Mouse (Mus musculus): ENCODE data around the gene Glis2. TPM values are rescaled to one million over a fixed set of nuclear protein-coding genes. Genes with fewer than 3 reads are reported as not detected.
"Not testable (repeated sequence)": the region's sequence is repeated elsewhere in the genome, so short reads cannot be mapped to it uniquely, and the experiment has no call there.

Gene Glis2
- polyA plus RNA-seq, 1 experiment from 2014 or later: 17.7 TPM

DNA sequence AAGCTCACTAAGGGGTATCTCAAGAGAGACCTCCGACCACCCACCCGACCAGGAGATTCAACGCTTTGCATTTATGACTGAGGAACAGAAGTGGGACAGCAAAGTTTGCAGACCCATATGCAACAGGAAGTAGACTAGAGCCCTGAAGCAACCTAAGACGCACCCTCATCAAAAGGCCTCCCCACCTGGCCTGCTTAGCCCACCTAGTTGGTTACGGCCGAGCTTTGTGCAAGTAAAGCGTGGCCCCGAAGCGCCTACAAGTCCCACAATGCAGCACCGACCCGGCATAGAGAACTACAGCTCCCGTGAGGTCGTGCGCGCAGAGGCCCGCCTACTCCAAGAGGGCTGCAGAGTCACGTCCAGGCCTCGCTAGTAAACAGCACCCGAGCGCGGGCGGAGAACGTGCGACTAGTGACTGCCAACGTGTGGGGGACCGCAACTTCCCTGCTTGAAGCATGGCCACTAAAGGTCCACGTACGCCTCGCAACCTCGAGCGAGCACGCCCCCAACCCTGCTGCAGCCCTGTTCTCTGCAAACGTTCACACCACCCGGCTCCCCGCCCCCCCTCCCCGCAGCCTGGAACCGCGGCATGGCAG lies 36.0 kb upstream of the Glis2 start:
- peak overlapping the region; percentile 91 for H3K27ac ChIP-seq
- H3K4me1 ChIP-seq (replicated peaks): peaks cover 28% of the 10 kb centered on the region
- peak overlapping the region; percentile 75 for H3K9ac ChIP-seq
- H3K27me3 ChIP-seq: no peaks in the 10 kb centered on the region
- peak; percentile 84 for ATAC-seq (replicated peaks; ENCODE audit: insufficient number of reproducible peaks, insufficient read depth, low FRiP score, low read depth)
- under 1% methylated on average over 38 of the region's 38 CpGs for WGBS
- H3K9me3 ChIP-seq (replicated peaks): no peaks in the 10 kb centered on the region
- H3K4me2 ChIP-seq: peak overlapping the region; percentile 96
- no peaks in the 10 kb centered on the region for H3K36me3 ChIP-seq
- peak overlapping the region; percentile 84 for H3K4me3 ChIP-seq

DNA sequence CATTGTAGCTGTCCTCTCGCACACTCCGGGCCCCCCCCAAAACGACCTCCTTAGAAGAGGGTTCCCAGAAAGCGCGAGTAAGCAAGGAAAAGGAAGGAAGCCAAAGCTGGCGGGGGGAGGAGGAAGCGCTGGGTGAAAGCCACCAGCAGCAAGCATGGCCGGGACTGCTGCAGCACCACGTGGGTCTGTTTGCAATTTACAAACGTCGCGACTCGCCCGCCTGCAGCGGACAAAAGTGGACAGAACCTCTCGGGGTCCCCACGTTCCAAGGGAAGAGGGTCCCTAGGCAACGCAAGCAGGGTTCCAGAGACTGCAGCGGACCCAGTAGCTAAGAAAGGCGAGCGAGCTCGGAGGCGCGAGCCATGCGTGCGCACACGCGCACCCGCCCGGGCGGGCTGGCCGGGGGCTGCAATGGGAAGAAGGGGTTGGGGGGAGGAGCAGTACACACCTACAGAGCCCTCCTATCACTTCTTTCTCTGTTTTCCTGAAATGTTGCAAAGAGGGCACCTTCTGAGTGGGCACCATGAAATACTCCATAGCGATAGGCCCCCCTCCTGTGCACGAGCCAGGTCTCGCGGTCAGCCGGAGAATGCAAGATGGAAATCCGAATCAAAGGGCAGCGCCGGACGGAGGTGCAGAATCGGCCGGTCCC lies 35.4 kb upstream of the Glis2 start:
- peak overlapping the region; percentile 84 for H3K4me3 ChIP-seq
- no peaks in the 10 kb centered on the region for H3K27me3 ChIP-seq
- no peaks in the 10 kb centered on the region for H3K9me3 ChIP-seq (replicated peaks)
- H3K4me2 ChIP-seq: peak overlapping the region; percentile 96
- H3K27ac ChIP-seq: peak overlapping the region; percentile 91
- H3K4me1 ChIP-seq (replicated peaks): peaks cover 23% of the 10 kb centered on the region
- peak; percentile 25 for ATAC-seq (replicated peaks; ENCODE audit: insufficient number of reproducible peaks, insufficient read depth, low FRiP score, low read depth)
- H3K36me3 ChIP-seq: no peaks in the 10 kb centered on the region
- H3K9ac ChIP-seq: peak overlapping the region; percentile 75
- WGBS: 0% methylated on average over 43 of the region's 43 CpGs

DNA sequence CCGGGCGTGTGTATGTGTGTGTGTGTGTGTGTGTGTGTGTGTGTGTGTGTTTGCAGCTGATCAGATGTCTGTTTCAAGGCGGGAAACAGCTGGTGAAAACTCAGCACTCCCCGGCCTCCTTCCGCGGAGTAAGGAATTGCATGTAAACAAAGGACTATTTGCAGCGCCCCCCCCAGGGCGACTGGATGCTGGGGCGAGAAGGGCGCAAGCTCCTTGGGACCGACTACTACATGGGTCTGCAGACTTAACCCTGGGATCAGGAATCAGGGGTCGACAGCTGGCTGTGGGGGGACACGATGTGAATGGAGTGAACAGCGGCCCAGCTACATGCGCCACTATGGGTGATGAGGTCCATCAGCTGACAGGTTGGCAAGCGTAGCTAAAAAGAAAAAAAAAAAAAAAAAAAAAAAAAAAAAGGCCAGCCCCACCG lies 34.8 kb upstream of the Glis2 start, which contains the start of gene Tfap4:
Gene Tfap4 (minus strand): TSS at position 140 of the 430 bp plus-strand sequence.
- peak within 1 kb of the TSS; percentile 75 for H3K9ac ChIP-seq
- peak within 1 kb of the TSS; percentile 84 for H3K4me3 ChIP-seq
- peaks cover 23% of the 10 kb centered on the region for H3K4me1 ChIP-seq (replicated peaks)
- no peaks in the 10 kb centered on the region for H3K9me3 ChIP-seq (replicated peaks)
- no peaks in the 10 kb centered on the region for H3K36me3 ChIP-seq
- 0% methylated on average over 15 of the region's 17 CpGs for WGBS
- H3K27me3 ChIP-seq: no peaks in the 10 kb centered on the region
- H3K4me2 ChIP-seq: peak within 1 kb of the TSS; percentile 96
- H3K27ac ChIP-seq: peak within 1 kb of the TSS; percentile 91
- ATAC-seq (replicated peaks; ENCODE audit: insufficient number of reproducible peaks, insufficient read depth, low FRiP score, low read depth): peak; percentile 5

DNA sequence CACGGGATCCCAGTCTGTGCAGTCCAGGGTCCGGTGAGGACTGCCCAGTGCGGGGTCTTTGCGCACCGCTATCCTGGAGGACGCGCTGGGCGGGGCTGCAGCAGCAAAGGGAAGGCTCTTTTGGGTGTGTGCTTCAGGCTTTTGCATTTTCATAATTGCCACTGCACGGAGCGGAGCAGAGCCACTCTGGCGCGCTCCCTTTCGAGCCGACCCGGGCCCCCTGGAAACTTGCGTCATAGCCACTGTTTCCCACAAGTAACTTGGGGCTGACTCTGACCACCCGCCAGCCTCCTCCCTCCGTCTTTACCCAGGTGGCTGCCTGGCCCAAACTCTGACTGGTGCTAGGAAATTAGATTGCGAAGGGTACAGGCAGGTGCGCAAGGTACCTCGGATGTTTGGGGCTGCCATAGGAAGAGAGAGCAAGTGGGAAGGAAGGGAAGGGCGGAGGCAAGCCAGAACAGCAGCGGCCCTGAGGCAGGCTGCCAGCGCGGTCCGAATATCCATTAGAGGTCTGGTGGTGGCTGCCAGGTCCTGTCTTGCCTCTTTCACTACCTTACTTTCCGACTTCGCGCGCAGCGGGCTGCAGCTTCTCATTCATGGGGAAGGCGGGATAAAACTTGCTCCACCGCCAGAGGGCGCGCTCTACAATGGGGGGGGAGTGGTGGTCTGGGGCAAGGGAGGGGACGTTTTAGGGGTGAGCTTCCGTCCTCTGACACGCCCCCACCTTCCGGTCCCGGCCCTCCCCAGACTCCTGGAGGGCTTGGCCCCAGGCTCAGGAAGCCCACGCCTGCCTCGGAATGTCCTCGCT lies 34.2 kb upstream of the Glis2 start:
- Histone ChIP-seq H3K4me2 (peak overlapping the region; percentile 96), H3K9ac (peak overlapping the region; percentile 75), H3K4me1 (replicated peaks) (peaks cover 23% of the 10 kb centered on the region), H3K36me3 (no peaks in the 10 kb centered on the region), H3K4me3 (peak overlapping the region; percentile 84), H3K27me3 (no peaks in the 10 kb centered on the region), H3K9me3 (replicated peaks) (no peaks in the 10 kb centered on the region), H3K27ac (peak overlapping the region; percentile 91)
- peak; percentile 41 for ATAC-seq (replicated peaks; ENCODE audit: insufficient number of reproducible peaks, insufficient read depth, low FRiP score, low read depth)
- 1% methylated on average over 42 of the region's 43 CpGs for WGBS

DNA sequence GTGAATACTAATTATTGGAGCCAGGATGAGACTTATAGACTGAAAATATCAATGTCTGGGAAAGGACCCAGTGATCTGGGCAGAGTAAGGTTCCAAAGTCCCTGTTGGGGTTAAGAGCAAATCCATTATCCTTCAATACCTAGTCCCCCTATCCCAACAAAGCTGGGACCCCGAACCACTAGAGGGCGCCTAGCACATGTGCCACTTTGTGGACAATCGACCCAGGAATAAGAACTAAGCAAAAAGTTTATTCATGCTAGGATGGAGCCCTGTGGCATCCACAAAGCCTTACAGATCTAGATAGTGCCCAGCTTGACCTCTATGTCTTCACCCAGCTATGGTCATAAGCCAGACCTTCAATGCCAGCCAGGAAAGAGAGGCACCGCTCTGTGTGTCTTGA lies 26.6 kb upstream of the Glis2 start:
- no peak overlapping the region for H3K9ac ChIP-seq
- no peak overlapping the region for H3K4me2 ChIP-seq
- H3K27ac ChIP-seq: no peak overlapping the region
- WGBS: 18% methylated on average over 4 of the region's 4 CpGs
- peaks cover 9% of the 10 kb centered on the region; the same call in 1 of the 2 replicates for H3K4me1 ChIP-seq (replicated peaks)
- ATAC-seq (replicated peaks; ENCODE audit: insufficient number of reproducible peaks, insufficient read depth, low FRiP score, low read depth): no peak
- no peaks in the 10 kb centered on the region for H3K9me3 ChIP-seq (replicated peaks)
- no peaks in the 10 kb centered on the region for H3K27me3 ChIP-seq
- no peaks in the 10 kb centered on the region for H3K36me3 ChIP-seq
- no peak overlapping the region for H3K4me3 ChIP-seq

DNA sequence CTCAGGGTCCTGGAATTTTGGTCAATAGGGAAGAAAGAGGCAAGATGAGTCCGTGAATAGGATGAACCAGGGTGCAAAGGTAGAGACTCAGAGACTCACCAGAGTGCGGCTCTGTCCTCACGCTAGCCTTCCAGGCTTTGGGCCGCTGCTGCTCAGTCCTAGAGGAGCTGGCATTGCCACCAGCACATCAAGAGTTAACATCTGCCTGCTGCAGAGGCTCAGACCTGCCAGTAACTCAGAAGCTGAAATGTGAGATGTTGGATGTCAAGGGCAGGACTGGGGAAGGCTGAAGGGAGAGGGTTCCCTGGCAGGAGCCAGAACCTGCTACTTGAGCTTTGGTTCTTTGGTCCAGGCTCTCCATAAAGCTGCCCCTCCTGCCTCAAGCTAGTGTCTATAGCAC lies 23.8 kb upstream of the Glis2 start:
- Histone ChIP-seq H3K27ac (no peak overlapping the region), H3K4me3 (no peak overlapping the region)
- WGBS: 52% methylated on average over 4 of the region's 4 CpGs

DNA sequence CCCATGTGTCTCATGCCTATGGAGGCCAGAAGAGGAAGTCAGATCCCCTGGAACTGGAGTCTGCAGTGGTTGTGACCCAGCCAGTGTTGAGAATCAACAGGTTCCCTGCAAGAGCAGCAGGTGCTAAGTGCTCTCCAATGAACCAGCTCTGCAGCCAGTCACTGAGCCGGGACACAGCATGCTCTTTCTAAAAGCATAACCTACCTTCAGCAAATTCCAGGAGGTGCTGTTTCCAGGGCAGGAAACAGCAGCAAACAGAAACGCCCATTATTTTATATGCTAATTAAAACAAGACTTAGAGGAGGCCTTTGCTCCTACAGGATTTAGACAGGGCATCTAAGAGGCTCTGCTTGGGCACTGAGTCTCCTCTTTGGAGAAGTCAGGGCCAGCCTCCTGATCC lies 18.5 kb upstream of the Glis2 start:
- Histone ChIP-seq H3K4me1 (replicated peaks) (peaks cover 7% of the 10 kb centered on the region; the same call in 1 of the 2 replicates), H3K4me2 (no peak overlapping the region), H3K36me3 (no peaks in the 10 kb centered on the region), H3K9ac (no peak overlapping the region), H3K27ac (no peak overlapping the region), H3K9me3 (replicated peaks) (no peaks in the 10 kb centered on the region), H3K4me3 (no peak overlapping the region), H3K27me3 (no peaks in the 10 kb centered on the region)
- WGBS: 55% methylated on average over 2 of the region's 2 CpGs
- ATAC-seq (replicated peaks; ENCODE audit: insufficient number of reproducible peaks, insufficient read depth, low FRiP score, low read depth): no peak

More for the DNA sequence above, 23.8 kb upstream of the Glis2 start:
- H3K27me3 ChIP-seq: no peaks in the 10 kb centered on the region
- H3K36me3 ChIP-seq: no peaks in the 10 kb centered on the region
- no peak overlapping the region for H3K9ac ChIP-seq
- no peak overlapping the region for H3K4me2 ChIP-seq
- H3K9me3 ChIP-seq (replicated peaks): no peaks in the 10 kb centered on the region
- H3K4me1 ChIP-seq (replicated peaks): peaks cover 9% of the 10 kb centered on the region; the same call in 1 of the 2 replicates
- ATAC-seq (replicated peaks; ENCODE audit: insufficient number of reproducible peaks, insufficient read depth, low FRiP score, low read depth): no peak

DNA sequence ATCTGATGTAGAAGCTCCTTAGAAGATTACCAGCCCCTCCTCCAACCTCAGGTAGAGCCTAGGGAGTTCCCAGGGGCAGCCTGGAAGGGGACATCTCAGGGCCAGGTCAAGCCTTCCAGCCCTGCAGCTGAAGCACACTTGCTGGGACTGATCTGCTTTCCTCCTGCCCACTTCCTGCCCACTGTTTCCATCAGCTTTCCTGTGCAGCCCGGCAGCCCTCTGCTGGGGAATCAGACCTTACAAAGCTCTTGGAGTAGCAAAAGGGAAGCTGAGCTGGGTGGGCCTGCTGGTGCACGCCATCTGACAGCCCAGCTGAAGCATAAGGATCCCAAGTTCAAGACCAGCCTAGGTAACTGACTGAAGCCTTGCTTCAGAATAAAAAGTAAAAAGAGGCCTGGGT lies 17.6 kb upstream of the Glis2 start:
- no peaks in the 10 kb centered on the region for H3K27me3 ChIP-seq
- WGBS: 52% methylated on average over 2 of the region's 2 CpGs
- no peak for ATAC-seq (replicated peaks; ENCODE audit: insufficient number of reproducible peaks, insufficient read depth, low FRiP score, low read depth)
- no peak overlapping the region for H3K4me3 ChIP-seq
- no peaks in the 10 kb centered on the region for H3K36me3 ChIP-seq
- no peaks in the 10 kb centered on the region for H3K9me3 ChIP-seq (replicated peaks)
- H3K9ac ChIP-seq: no peak overlapping the region
- H3K4me1 ChIP-seq (replicated peaks): 0 out of 2 replicates have a peak, but pooled peaks cover 5% of the 10 kb centered on the region
- no peak overlapping the region for H3K27ac ChIP-seq
- H3K4me2 ChIP-seq: no peak overlapping the region

DNA sequence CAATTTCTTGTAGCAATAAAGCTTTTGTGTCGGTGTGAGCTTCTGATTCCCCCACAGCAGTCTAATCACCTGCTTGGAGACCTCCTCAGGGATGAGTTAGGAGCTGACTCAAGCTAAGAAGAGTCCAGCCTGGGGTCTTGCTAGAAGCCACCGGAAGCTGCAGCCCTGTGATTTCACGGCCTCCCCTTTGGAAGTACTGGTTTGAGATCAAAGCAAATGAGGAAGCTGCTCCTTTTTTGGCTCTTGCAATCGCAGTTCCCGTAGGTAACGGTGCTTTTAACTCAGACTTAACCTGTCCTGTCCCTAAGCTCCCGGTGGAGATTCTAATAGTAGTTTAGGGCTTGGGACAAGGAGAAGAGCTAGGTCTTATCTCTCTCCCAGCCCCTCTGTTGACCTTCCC lies 15.9 kb upstream of the Glis2 start:
- no peak overlapping the region for H3K27ac ChIP-seq
- H3K9me3 ChIP-seq (replicated peaks): no peaks in the 10 kb centered on the region
- WGBS: 49% methylated on average over 7 of the region's 7 CpGs
- H3K9ac ChIP-seq: no peak overlapping the region
- H3K36me3 ChIP-seq: no peaks in the 10 kb centered on the region
- no peak overlapping the region for H3K4me2 ChIP-seq
- H3K27me3 ChIP-seq: no peaks in the 10 kb centered on the region
- H3K4me1 ChIP-seq (replicated peaks): 0 out of 2 replicates have a peak, but pooled peaks cover 5% of the 10 kb centered on the region
- H3K4me3 ChIP-seq: no peak overlapping the region
- ATAC-seq (replicated peaks; ENCODE audit: insufficient number of reproducible peaks, insufficient read depth, low FRiP score, low read depth): no peak

DNA sequence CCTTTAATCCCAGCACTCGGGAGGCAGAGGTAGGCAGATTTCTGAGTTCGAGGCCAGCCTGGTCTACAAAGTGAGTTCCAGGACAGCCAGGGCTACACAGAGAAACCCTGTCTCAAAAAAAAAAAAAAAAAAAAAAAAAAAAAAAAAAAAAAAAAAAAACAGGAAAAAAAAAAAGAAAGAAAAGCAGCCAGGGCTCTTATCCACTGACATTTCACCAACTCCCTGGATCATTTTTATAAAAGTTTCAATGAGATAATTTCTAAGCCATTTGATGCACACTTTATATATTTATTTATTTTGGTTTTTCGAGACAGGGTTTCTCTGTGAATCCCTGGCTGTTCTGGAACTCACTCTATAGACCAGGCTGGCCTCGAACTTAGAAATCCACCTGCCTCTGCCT lies 13.3 kb upstream of the Glis2 start:
- not testable (repeated sequence) for H3K27ac ChIP-seq; H3K9me3 ChIP-seq (replicated peaks); H3K27me3 ChIP-seq; H3K36me3 ChIP-seq; H3K9ac ChIP-seq; H3K4me3 ChIP-seq; H3K4me2 ChIP-seq; ATAC-seq (replicated peaks; ENCODE audit: insufficient number of reproducible peaks, insufficient read depth, low FRiP score, low read depth)
- H3K4me1 ChIP-seq (replicated peaks): peaks cover 12% of the 10 kb centered on the region
- 90% methylated on average over 4 of the region's 4 CpGs for WGBS

DNA sequence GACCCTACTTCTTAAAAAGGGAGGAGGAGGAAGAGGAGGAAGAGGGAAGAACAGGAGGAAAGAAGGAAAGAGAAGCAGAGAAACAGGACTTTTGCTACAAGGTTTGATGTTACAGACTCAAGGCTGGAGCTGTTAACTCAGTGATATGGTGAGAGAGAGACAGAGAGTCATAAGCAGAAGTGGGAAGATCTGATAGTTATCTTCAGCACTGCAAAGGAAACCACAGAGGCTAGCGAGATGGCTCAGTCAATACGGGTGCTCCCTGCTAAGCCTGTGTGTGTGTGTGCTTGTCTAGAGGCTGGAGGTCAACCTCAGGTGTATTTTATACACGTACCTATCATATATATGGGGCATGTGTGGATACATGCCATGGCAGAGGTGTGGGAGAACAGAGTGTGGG lies 10.7 kb upstream of the Glis2 start:
- 73% methylated on average over 3 of the region's 3 CpGs for WGBS
- H3K9ac ChIP-seq: no peak overlapping the region
- no peaks in the 10 kb centered on the region for H3K9me3 ChIP-seq (replicated peaks)
- no peaks in the 10 kb centered on the region for H3K27me3 ChIP-seq
- no peak overlapping the region for H3K4me3 ChIP-seq
- peaks cover 23% of the 10 kb centered on the region for H3K4me1 ChIP-seq (replicated peaks)
- H3K27ac ChIP-seq: no peak overlapping the region
- no peak overlapping the region for H3K4me2 ChIP-seq
- no peak for ATAC-seq (replicated peaks; ENCODE audit: insufficient number of reproducible peaks, insufficient read depth, low FRiP score, low read depth)
- no peaks in the 10 kb centered on the region for H3K36me3 ChIP-seq
